Mouse (Mus musculus): ENCODE data around the gene Tpte.
"Not testable (repeated sequence)": the region's sequence is repeated elsewhere in the genome, so short reads cannot be mapped to it uniquely, and the experiment has no call there.

Gene Tpte

DNA sequence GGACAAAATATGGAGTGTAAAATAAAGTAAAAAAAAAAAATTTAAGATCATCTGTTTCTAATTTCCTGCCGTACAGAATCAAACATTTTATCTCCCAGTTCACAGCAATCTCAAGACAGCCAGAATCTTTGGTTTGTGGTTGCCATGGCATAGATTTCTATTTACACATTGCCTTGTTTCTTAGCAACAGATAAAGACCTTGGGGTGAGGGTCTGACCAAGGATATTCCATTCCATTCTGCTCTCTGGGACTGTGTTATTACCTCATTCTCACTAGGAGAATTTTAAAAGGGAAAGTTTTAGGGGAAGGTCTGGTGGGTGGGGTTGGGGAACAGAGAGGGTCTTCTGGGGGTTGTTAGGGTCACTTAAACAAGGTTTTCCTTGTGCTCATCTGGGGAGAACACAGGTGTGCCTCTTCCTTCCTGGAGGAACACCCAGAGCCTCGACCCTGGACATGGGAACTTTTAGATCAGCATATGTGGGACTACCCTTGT is at the start of gene Tpte:
Gene Tpte (plus strand): TSS at position 443 of the 493 bp plus-strand sequence.
- no peak for DNase-seq (ENCODE audit: extremely low read depth, low read depth)

DNA sequence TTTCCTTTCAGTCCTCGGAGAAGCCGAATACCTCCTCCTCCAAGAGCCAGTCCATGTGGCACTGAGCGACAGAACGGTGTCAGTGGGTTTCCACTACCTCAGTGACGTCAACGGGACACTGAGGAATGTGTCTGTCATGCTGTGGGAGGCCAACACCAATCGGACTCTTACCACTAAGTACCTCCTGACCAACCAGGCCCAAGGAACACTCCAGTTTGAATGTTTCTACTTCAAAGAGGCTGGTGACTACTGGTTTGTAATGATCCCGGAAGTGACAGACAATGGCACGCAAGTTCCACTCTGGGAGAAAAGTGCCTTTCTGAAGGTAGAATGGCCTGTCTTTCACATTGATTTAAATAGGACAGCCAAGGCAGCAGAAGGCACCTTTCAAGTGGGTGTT is 40.3 kb upstream of the Tpte start:
- no peak for DNase-seq (ENCODE audit: extremely low read depth, low read depth)

DNA sequence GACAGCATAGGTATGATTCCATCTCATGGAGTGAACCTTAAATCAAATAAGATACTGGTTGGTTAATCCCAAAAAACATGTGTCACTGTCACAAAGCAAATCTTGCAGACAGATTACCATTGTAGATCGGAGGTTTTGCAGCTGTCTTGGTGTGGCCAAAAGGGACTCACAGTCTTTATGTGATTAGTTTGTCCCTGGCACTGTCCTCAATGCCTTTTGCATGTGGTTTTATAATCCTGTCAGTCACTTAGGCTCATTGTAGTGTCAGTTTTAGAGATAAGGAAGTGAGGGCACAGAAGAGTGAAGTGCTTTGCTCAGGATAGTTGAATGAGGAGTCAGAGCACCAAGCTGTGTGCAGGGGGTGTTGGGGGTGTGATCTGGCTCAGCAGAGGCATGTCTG is 37.6 kb upstream of the Tpte start:
- DNase-seq (ENCODE audit: extremely low read depth, low read depth) = no peak

DNA sequence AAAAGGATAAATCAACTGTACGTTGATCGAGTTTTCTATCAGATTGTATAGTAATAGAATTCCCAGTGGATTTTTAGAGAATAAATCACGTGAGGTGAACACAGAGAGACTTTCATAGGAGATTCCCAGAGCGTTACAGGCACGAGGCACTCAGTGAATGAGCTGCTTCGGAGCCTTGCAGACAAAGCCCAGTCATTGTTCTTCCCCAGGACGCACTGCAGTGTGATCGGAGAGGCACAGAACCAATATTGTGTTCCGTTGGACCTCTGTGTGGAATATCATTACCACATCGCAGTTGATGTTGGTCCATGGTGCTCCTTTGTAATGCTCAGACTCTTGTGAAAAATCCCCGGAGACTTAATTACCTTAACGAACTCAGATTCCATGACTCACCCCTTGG is 35.3 kb upstream of the Tpte start:
- no peak for DNase-seq (ENCODE audit: extremely low read depth, low read depth)

DNA sequence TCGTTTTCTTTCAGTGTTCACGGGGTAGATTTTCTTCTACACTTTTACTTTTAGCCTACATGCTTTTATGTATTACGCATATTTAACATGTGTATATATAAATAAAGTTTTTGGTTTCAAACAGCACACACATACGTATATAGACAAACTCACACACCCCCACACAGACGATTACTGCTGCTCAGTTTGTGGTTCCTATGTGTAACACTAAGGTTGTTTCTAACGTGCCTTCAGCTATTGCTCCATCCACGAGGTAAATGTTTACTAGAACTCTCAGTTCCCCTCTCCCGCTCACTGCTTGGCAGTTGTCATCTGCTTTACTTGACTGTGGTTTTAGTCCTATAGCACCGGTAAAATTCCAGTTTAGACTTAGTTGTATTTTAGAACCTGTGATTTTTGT is 34.2 kb upstream of the Tpte start:
- DNase-seq (ENCODE audit: extremely low read depth, low read depth) = no peak

DNA sequence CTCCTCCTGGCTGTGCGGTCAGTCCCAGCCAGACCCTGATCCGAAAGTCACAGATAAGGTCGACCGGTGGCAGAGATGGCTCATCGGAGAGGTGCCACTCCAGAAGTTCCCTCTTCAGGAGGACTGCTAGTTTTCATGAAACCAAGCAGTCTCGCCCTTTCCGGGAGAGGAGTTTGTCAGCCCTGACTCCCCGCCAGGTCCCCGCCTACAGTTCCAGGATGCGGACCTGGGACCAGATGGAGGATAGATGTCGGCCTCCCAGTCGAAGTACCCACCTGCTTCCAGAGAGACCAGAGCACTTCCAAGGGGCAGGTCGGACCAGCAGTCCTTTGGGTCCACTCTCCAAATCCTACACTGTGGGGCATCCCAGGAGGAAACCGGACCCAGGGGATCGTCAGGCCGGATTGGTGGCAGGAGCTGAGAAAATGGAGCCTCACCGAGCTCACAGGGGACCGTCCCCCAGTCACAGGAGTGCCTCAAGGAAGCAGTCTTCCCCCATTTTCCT is 24.2 kb upstream of the Tpte start:
- no peak for DNase-seq (ENCODE audit: extremely low read depth, low read depth)

DNA sequence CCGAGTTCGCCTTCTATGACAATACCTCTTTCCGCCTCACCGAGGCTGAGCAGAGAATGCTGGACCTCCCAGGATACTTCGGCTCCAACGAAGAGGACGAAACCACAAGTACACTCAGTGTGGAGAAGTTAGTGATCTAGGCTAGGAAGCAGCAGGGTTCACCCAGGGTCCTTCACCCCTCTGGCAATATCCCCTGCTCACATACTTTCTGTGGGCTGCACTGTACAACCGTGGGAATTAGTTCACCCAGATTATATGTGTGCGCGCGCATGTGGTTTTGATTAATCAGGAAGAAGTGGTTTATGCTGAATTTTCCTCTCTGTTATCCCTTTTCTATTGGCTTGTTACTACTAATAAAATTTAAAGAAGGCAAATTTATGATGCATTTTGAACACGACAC is 23.7 kb upstream of the Tpte start:
- DNase-seq (ENCODE audit: extremely low read depth, low read depth) = no peak

DNA sequence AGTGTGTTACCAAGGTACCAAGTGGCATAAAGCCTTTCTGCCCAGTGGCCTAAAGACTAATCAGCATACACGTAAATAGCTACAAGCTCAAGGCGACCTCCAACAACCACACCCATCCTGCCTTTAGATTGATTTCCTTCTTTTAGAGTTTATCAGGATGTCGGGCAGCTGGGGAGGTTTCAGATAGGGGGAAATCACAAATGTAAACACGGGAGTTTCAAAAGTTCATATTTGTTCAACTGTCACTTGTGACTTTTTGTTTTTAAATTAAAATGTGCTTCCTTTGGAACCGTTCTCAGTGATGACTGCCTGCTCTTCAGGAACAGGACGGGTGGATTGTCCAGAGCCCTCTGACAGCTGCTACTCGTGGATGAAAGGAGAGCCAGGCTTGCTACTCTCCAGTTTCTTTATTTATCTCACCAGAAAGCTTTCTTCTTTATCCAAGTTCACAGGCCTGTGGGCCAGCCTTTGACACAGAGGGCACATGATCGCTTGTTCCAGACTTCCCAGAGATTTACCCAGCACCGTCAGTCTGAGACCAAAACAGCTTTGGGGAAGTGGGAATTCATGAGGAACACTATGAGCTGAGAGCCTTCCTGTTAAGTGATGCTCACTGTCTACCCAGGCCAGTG is 23.0 kb upstream of the Tpte start:
- peak; percentile 9 for DNase-seq (ENCODE audit: extremely low read depth, low read depth)

DNA sequence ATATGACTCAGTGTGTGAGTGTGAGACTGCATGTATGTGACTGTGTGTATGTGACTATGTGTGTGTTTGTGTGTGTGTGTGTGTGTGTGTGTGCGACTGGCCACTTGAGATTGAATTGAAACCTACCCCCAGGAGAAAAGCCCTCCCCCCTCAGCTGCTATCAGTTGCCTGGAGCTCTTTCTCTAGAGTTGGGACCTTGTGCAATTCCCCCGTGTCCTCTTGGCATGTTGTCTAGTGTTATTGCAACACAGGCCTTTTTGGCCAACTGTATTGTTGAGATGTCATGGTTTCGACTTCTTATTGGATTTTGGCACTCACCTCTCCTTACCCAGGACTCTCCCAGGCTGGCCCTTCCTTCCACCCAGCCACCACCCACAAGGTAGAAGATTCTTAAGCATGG is 21.0 kb upstream of the Tpte start:
- no peak for DNase-seq (ENCODE audit: extremely low read depth, low read depth)

DNA sequence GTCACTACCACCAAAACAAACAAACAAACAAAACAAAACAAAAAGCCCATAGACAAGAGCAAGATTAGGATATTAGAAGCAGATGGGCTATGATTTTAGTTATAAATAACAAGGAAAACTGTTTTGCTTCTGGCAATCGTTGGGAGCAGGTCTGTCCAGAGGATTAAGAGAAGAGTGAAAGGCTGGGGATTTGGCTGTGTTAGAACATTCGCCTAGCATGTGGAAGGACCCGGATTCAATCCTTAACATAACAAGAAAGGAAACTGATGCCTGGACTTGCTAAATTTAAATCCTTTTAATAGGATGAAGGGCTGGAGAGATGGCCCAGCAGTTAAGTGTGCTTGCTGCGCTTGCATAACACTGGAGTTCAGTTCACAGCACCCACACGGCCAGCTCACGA is 18.9 kb upstream of the Tpte start:
- DNase-seq (ENCODE audit: extremely low read depth, low read depth) = no peak

DNA sequence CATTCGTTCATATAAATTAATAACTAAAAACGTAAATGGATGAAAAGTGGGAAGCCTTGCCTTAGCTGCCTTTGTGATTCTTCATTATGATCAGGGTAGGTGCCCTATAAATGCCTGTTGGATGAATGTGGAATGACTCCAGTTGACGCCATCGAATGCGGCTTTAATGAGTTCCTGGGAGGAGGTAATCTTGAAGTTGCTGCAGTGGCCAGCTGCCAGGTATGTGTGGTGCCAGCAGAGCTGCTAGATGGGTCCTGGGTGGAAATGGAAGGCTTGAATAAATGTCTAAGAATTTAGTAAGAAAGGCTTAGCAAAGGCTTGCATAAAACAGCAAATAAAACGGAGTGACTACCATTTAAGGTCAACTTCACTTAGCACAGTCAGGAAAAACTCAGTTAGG is 18.5 kb upstream of the Tpte start:
- DNase-seq (ENCODE audit: extremely low read depth, low read depth) = no peak

DNA sequence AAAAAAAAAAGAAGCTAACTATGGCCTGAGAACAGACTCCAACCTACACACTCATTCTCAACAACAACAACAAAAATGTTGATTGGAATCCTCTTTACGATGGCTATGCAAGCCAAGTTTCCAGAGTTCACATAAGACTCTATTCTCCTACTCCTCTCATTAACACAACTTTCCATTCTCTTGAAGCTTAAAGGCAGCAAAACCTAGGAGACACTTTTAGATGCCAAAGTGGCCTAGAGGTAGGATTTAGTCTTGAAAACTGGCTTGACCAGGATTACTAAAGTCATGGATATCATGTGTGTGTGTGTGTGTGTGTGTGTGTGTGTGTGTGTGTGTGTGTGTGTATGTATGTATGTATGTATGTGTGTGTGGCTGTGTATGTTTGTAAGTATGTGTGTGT is 18.0 kb upstream of the Tpte start:
- DNase-seq (ENCODE audit: extremely low read depth, low read depth) = no peak

DNA sequence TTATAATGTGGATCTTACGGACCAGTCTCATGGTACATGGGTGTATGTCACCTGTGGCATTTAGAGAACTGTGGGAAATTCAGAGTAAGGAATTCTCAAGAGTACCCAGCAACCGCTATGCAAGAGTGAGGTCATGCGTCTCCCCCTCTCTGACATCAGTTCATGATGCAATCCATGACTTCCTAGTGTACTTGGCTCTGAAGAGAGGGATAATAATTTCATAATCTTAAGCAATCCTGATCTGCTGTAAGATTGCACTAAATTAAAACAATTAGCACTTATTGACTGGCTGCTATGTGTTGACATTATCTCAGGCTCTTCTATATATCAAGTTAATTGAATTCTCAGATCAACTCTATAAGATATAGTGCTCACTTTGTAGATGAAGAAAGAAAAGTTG is 16.4 kb upstream of the Tpte start:
- DNase-seq (ENCODE audit: extremely low read depth, low read depth) = no peak

DNA sequence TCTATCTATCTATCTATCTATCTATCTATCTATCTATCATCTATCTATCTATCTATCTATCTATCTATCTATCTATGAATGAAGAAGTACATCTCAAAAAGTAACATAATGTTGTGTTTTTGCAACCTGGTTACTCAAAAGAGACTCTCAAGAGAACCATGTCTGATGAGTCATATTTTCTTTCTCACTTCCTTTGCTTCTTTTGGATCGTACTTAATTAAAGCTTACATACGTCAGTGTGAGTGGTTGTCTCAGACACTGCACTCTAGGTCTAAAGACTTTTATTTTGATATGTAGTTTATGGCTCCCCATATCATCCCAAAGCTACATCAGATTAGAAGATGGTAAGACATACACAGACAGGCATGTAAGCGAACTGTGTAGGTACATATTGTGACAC is 10.1 kb upstream of the Tpte start:
- DNase-seq (ENCODE audit: extremely low read depth, low read depth) = no peak

DNA sequence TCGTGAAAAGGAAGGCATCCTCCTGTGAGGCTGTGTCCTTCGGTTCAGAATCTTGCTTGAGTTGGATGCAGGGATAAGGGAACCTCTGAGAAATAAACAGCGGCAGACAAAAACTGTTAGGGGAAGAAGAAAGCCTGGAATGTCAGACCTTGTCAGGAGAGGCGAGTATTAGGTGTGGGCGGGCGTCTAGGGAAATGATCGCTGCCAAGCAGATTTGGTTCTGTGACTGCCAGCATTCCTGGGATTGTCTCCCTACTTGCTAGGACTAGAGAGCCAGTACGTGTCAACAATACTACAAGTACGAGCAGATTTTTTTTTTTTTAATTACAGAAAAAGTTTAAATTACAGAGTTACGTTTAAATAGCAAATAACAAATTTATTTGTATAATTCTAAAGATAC is 8.6 kb upstream of the Tpte start:
- no peak for DNase-seq (ENCODE audit: extremely low read depth, low read depth)

DNA sequence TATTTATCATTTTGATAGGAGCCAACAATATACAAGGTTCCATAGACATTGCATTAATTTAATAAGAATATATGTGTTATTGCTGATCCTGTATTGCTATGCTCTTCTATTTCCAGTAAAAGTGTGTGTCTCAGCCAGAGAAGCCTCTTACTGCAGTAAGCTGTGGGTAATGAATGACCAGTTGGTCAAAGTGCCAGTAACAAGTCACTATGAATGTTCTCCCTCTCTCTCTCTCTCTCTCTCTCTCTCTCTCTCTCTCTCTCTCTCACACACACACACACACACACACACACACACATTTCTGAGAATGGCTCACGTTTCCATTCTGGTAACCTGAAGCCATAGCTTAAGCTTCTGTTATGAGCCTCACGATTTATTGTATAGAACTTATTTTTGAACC is 19.1 kb downstream of the Tpte start:
- no peak for DNase-seq (ENCODE audit: extremely low read depth, low read depth)

DNA sequence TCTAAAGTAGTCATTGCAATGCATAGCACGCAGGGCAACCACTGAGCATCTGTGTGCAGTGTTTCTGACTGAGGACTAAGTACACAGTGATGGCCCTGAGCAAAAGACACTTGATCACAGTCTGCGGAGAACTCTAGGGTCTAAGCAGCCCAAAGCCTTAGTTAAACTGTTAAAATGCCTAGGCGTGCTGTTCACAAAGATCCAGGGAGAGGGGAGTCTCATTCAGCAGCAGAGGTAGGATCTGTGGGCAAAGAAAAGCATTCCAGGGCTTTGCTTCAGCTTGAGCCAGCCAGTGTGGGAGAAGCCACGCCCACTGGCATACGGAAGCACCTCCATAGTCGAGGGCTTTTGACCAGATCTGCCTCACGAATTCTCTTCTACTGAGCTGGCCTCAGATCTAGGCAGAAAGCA is 19.7 kb downstream of the Tpte start:
- DNase-seq (ENCODE audit: extremely low read depth, low read depth) = no peak

DNA sequence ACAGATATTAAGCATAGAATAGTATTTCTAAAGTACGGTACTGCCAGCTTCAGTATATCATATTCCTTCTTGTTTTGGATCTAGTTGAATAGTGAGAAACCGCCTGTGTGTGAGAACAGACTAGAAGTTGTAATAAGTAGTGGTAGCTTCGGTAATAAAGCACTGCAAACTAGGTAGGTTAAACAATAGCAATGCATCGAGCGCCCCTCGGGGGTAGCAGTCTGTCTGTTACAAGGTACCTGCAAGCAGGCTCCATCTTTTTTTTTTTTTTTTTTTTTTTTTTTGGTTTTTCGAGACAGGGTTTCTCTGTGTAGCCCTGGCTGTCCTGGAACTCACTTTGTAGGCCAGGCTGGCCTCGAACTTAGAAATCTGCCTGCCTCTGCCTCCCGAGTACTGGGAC is 20.8 kb downstream of the Tpte start:
- not testable (repeated sequence) for DNase-seq (ENCODE audit: extremely low read depth, low read depth)

DNA sequence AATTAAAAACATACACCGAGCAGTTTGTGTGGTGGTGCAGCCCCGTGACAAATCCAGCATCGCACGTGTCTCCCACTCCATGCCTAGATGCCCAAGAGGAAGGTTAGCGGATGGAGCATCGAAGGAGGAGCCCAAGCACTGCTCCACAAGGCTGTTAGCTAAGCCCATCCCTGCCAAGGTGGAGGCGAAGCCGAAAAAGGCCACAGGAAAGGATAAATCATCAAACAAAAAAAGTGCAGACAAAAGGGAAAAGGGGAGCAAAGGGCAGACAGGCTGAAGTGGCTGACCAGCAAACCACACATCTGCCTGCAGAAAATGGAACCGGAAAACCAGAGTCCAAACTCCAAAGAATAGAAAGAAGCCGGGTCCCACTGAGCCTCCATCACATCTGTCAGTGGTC is 23.8 kb downstream of the Tpte start:
- no peak for DNase-seq (ENCODE audit: extremely low read depth, low read depth)

DNA sequence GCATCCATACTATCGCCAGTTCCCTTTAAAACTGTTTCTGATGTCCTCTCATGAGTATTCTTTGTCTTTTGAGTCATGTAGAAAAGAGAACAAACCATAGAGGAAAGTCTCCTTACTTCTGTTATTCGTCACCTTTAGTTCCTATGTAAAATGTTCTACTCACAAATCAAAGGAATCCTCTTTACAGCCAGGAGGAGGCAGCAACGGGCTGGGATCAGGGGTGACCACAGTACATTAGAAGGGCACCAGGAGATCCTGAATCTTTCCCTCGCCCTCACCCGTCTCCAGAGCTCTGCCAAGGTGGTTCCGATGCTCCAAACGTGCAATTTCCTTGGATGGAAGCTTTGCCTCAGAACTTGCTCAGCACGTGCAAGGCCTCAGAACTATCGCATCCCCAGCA is 28.2 kb downstream of the Tpte start:
- no peak for DNase-seq (ENCODE audit: extremely low read depth, low read depth)

DNA sequence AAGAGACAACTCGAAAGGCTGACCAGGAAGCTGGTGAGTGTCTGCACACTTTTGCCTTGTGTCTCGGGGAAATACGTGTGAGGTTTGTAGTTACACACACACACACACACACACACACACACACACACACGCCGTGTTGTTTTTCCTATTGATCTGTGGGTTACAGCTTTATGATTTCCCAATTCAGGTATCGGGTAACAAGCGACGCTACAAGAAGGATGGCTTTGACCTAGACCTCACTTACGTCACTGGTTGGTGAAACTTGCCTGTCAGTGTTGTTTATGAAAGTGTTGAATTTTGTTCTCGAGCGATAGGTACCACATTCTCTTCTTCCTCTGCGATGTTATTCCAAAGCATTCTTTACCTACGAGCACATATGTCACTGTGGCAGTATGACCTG is 52.2 kb downstream of the Tpte start:
- DNase-seq (ENCODE audit: extremely low read depth, low read depth) = no peak

DNA sequence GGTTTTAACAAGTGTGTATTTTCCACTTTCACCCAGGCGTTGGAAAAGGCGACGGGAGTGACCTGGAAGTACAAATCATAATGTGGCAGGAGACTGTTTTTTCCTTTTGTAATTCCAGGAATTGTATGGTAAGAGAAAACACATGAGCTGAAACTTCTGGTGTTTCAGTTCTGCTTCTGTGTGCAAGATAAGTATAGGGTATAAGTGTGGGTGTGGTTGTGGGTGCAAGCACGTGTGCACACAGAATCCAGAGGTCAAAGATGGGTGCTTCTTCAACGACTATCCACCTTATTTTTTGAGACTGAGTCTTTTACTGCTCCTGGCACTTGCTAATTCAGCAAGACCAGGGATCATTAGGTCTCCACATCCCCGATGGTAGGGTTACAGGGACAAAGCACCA is 76.1 kb downstream of the Tpte start:
- DNase-seq (ENCODE audit: extremely low read depth, low read depth) = no peak

DNA sequence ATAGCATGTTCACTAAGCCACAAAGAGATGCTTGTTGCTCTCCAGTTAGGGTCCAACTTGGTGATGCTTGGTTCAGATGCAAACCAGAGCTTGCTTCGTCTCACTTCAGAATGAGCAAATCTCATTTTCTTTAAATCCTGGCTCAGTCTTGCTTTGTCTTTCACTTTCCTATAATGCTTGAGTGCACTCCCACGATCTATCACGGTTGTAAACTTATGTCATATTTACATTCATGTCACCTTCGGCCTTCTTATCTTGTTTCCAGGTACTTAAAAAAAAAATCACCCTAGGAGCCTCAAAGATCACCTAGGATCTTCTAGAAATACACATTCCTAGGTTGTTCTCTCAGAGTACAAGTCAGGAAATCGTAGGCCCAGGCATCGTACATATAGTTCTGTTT is 76.6 kb downstream of the Tpte start:
- no peak for DNase-seq (ENCODE audit: extremely low read depth, low read depth)

DNA sequence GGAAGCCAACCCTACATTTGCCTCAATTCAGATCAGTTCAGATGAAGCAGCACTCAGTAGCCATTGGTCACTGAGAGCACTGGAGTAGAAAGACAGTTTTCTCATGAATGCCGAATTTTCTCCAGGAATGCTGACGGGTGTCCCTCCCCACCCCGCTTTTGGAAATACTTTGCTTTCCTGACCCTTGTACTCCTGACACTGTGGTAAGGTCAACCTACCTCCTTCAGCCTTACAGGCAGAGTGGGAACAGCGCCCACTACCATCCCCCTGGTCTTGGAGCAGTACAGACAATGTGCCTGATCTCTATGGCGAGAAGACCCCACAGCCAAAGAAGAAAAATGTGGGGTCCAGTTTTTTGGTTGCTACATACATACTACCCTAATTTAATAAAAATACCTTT is 93.1 kb downstream of the Tpte start:
- no peak for DNase-seq (ENCODE audit: extremely low read depth, low read depth)

Data from MEL-GATA-1-ER (cell line).